Mouse (Mus musculus) large intestine, adult 2 months (tissue): ENCODE measurements at regions not wholly inside any gene's neighbourhood (a gene's known extent, or its start where the extent isn't known, plus 50 kb on each side); places are given as distances from the start of the nearest gene placed in this dataset.

Source experiments
- DNase-seq: peaks from one replicate; pipeline ENCODE4 v3.0.0-alpha.2; 2012; ENCODE audit warnings: low read depth, low spot score
- WGBS: fragments of 180-500 bp; shearing (Covaris S2); methylation state at CpG from one replicate; pipeline ENCODE4 v1.1.7; 2018; 5-methylcytosine and 5-hydroxymethylcytosine counted together

DNA sequence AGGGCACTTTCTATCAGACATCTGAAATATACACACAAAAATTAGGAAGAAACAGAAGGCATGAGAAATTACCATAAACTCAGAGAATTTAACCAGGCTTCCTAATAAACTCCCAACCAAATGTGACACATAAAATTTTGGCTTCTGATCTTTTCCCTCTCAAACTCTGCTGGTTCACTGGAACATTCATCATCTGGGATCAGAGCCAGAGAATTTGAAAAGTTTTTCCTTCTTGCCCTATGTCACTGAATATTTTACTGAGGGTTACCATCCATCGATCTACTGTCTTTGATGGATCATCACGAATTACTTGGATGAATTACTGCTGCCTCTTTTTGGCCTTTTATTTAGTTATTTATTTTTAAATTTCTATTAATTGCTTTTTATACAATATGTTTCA is 221.4 kb upstream of the Tbx18 start:
- DNase-seq: no peak
- WGBS: 94% methylated on average over 2 of the region's 2 CpGs

DNA sequence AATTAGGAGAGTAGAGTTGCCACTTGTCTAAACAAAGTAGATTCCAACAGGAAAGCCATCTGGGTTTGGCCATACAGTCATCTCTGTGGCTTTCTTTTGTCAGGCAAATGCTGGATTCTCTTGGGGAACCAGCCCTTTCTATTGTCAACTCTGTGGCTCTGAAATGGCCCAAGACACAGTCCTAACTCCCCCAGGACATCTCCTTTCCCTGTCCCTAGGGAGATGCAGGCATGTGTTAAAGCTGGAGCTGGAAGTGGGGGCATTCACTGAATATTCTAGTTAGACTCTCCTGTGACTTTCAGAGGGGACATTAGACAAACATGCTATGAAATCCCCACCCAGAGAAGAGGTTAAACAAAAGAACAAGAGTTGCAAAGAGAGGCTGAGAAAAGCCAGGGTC is 223.9 kb upstream of the Tbx18 start:
- DNase-seq: no peak

DNA sequence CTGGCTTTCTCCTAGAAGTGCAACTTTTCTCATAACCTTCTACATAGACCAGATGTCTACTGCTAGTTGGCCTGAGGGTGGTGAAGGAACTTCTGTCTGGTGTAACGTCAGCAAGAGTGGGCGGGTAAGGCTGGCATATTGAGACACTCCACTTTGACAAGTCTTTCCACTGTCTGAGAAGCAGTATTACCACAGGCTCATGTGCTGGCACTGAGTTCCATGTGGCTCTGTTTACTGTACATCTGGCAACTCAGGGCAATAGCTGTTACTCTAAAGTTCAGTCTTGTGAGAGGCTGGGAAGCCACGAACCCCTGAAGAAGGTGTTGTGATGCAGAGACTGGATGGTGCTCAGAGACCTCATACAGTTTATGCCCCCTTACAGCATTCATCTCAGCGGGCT is 230.7 kb upstream of the Tbx18 start:
- WGBS: 81% methylated on average over 4 of the region's 4 CpGs
- DNase-seq: no peak

DNA sequence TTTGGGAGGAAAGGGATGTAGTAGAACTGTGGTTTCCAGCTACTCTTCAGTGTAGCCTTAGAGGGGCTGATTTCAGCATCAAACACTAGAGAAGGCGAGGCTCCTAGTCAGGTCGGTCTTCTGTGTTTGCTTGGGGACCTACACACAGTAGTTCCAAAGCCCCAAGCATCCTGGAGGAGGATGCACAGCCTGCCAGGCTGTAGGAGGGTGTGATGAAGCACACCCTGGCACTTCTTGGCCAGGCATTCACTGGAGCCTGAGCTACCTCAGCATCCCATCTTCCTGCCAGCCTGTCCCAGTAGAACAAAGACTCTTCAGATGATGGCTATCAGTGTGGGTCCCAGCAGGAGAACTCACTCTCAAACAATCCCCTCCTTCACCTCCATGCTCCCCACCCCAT is 233.4 kb upstream of the Tbx18 start:
- 50% methylated on average over 2 of the region's 2 CpGs for WGBS
- no peak for DNase-seq

GRCm38 (mm10) chr9:87965103-87965780 is 234.2 kb upstream of the Tbx18 start:
- WGBS: 31% methylated on average over 3 of the region's 3 CpGs

GRCm38 (mm10) chr9:87968190-87969082 is 237.4 kb upstream of the Tbx18 start:
- no peak for DNase-seq
- WGBS: 47% methylated on average over 5 of the region's 5 CpGs

More at GRCm38 (mm10) chr9:87965103-87965780, 234.2 kb upstream of the Tbx18 start:
- no peak for DNase-seq

GRCm38 (mm10) chr9:87970586-87970985 is 239.5 kb upstream of the Tbx18 start:
- no peak for DNase-seq

- DNase-seq: no peak
- WGBS: 85% methylated on average over 3 of the region's 3 CpGs
Observed at GRCm38 (mm10) chr9:87971791-87972190, 240.7 kb upstream of the Tbx18 start.

DNA sequence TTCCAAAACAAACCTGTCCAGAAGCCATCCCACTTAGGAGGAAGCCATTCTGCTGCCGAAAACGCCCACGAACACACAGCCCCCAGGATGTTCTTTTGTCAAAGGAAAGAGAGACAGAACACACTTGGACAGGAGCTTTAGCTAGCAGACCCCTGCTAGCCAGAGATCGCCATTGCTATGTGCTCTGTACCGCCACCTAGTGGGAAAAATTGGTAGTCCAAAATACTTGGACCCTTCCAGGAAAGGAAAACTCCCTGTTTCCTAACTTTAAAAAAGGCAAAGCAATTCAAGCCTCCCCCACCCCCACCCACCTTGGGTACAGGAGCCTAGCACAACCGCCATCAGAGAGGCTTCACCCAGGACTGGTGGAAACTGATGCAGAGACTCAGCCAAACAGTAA is 242.5 kb upstream of the Tbx18 start:
- 48% methylated on average over 6 of the region's 6 CpGs for WGBS

GRCm38 (mm10) chr9:87984910-87985309 is 253.8 kb upstream of the Tbx18 start:
- 79% methylated on average over 3 of the region's 3 CpGs for whole genome bisulfite sequencing

More for the DNA sequence above, 242.5 kb upstream of the Tbx18 start:
- DNase-seq: no peak

DNA sequence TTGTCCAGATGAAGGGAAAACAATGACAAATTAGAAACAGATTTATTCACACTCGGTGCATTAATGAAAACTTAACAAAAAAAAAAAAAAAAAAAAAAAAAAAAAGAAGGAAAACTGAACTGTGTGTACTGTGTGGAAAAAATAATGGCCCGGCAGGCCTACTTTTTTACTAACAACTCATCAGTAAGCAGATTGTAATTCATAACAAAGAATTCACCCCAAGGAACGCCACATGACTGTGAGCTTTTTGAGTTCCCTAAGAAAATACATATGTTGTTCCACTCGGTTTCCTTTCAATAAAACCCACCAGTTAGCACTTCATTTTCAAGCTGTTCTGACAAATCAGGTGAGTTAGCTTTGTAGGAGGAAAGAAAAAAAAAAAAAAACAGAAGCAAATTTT is 254.4 kb upstream of the Tbx18 start:
- 66% methylated on average over 4 of the region's 4 CpGs for WGBS
- no peak for DNase-seq

More at GRCm38 (mm10) chr9:87984910-87985309, 253.8 kb upstream of the Tbx18 start:
- DNase-seq: no peak

DNA sequence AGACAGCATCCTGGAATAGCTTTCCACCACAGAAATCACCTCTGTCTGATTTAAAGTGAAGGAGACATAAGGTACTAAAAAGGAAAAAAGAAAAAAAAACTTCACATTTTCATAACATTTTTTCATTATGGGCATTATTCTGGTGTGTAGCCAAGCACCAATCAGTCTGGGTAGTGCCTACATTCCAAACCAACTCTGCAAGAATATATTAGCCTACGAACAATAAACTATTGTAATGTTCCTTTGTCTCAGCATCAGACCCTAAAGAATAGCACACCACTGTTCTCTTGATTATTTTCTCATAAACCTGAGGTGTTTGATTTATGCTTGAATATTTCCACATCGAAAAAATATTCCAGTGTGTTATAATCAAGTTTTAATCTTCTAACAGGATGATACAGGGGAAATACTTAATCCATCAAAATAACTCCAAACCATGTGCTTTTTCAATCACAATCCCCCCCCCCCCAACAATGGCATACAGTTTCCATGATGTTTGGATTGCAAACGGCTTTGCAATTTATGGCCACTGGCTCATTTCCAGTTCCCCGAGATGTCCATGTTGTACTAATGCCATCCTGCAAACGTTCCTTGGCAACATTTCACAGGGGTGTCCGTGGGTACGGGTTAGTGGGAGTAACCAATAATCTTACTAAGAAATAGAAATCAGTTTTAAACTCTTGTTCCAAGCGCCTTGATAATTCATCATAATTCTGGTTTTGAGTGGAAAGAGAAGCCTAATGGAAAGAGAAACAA is 275.1 kb upstream of the Tbx18 start:
- whole genome bisulfite sequencing: 60% methylated on average over 8 of the region's 8 CpGs
- DNase-seq: no peak

GRCm38 (mm10) chr9:88023752-88024151 is 292.7 kb upstream of the Tbx18 start:
- 68% methylated on average over 3 of the region's 3 CpGs for WGBS
- no peak for DNase-seq

DNA sequence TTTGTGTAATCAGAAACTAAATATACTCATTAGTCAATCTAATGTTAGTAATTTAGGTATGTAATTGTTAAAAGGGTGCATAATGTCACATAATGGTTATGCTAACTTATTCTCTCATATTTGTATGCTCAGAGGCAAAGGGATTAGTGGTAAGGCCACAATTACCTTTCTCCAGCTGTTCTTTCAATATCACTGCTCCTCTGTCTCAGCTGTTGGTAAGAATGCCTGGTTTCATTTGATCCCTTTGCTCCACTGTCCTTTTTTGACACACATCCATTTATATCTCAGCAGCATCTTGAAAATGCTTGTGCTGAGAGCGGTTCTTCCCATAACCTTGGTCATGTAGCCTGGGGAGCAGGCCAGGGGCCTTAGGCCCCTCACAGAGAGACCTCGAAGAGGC is 294.9 kb upstream of the Tbx18 start:
- no peak for DNase-seq
- WGBS: 67% methylated on average over 2 of the region's 2 CpGs

DNA sequence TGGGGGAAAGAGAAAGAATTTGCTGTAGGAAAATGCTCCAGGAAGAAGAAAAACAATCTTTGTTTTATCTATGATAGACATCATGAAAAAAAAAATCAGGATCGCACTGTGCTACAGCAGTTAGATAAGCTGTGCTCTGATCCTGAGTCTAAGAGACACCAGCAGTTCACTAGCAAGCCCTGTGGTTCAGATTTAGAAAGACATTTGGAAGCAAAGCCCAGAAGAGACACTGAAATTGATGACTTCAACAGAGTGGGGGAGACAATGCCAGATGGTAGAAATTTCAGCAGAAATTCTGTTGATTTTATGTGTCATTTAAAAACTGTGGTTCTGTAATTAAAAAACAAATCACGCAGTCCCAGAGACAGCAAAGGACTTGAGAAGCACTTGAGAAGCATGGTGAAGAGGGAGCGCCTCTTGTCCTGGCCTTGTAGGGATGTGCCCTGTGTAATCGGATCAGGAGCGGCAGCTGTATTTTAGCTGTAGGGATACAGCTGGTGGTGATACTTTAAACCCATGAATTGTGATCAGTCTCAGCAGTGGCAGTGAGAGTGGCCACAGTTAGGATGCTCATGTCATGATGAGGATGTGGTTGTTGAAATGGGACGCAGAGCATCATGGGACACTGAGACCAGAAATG is 296.4 kb upstream of the Nt5e start:
- WGBS: 78% methylated on average over 6 of the region's 6 CpGs

GRCm38 (mm10) chr9:88037560-88037959 is 289.4 kb upstream of the Nt5e start:
- DNase-seq: no peak
- 83% methylated on average over 7 of the region's 7 CpGs for WGBS

More for the DNA sequence above, 296.4 kb upstream of the Nt5e start:
- no peak for DNase-seq

- 74% methylated on average over 13 of the region's 13 CpGs for WGBS
- no peak for DNase-seq
Observed at GRCm38 (mm10) chr9:88049270-88049669, 277.7 kb upstream of the Nt5e start.

GRCm38 (mm10) chr9:88049792-88050191 is 277.2 kb upstream of the Nt5e start:
- 79% methylated on average over 4 of the region's 4 CpGs for WGBS

DNA sequence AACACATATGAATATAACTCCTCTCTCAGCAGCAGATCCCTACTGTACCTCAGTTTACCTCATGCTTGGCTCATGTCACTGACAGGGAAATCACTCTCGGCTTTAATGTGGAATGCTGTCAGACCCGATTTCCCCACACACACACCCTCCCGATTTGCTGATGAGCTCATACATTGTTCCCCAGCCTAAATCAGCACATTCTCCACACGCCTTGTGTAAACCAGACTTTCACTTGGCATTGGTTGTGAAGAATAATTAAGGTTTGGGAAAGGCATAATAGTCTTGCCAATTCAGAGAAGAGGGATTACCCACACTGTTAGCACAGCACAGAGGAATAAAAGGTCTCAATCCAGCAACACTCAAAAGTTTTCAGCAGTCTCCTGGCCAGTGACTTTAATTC is 268.4 kb upstream of the Nt5e start:
- 20% methylated on average over 4 of the region's 4 CpGs for WGBS
- no peak for DNase-seq

More at GRCm38 (mm10) chr9:88049792-88050191, 277.2 kb upstream of the Nt5e start:
- no peak for DNase-seq

DNA sequence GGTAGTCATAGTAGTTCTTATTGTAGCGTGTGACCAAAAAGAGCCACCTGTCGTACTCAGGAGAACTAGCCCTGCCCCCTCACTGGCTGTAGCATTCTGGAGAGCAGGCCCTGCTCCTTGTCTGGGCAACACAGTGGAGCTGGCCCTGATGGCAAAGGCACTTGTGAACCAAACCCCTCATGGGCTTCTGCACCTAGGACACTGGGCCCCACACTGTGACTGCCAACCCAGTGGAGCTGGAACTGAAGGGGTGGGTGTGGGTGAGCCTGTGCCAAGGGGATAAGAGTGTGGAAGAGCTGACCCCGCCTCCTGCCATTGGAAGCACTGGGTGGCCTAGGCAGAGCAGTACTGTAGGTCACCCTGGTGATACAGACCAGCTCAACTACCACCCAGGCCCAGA is 268.0 kb upstream of the Nt5e start:
- WGBS: 60% methylated on average over 3 of the region's 3 CpGs
- DNase-seq: no peak
